In the genomic region with DNA sequence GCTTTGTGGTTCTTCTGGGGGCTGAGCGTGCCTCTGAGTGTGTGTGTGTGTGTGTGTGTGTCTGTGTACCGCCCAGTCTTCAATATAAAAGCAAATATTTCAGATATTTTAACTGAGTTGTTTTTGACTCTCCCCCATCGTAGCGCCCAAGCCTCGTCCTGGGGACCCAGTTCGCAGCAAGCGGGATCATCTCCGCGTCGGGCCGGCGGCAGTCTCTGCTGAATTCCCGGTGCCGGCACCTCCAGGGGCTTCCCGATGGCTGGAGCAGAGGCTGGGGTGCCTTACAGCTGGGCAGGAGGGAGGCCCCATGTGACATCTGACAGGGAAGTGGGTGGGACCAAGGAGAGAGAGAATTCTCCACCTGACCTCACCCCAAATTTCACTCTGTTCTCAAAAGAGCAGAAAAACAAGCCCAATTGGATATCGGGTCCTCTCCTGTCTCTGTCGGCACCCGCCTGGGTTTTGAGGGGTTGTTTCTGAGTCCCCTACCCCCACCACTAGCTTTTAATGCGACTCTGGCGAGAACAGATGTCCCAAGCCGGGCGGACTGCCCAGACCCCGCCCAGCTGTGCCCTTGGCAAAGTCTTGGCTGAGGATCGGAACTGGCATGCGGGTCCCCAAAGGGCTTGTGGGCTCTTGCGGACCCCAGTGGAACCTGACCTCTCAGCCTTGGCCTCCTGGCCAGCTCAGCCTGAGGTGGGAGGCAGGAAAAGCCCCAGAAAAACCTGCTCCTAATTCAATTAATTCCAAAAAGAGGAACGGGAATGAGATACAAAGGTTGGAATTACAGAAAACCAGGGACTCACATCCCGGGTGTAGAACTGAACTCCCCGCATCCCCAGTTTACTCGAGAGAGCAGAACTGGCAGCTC, we compare ENCODE assay signal across 16 mouse cellular contexts. TPM values are rescaled to one million over a fixed set of nuclear protein-coding genes. Genes with fewer than 3 reads are reported as not detected.
DNase-seq lines count a peak whose midpoint lies in the region; ATAC-seq lines count a peak whose summit lies in the region.
"Had no signal": no experiment of that assay in that cellular context is flagged by ENCODE, and none has a peak within 500 bp of the region (broad histone marks: within the 10 kb centered on the region; RNA-seq: fewer than 3 reads in every experiment).

No protein-coding gene starts in this region.

- DNase-seq in hindbrain, embryonic 11.5 days (ENCODE audit: low spot score), result no peak
- DNase-seq in cerebellum, adult 11-12 months, result peak; percentile 76
- DNase-seq in lung, postnatal 25 days (ENCODE audit: low spot score), result no peak
- no peak for DNase-seq in gastrocnemius, postnatal 36 days
- no peak for DNase-seq in kidney, postnatal 14 days
- DNase-seq: kidney, adult 18-20 months had no signal

- H3K9me3 ChIP-seq in hindbrain, embryonic 13.5 days, result no peaks in the 10 kb centered on the region
- H3K9me3 ChIP-seq in hindbrain, embryonic 11.5 days (ENCODE audit: control insufficient read depth, low read length), result no peaks in the 10 kb centered on the region
- no peaks in the 10 kb centered on the region for H3K9me3 ChIP-seq in embryonic facial prominence, embryonic 15.5 days (replicated peaks)
- no peaks in the 10 kb centered on the region for H3K9me3 ChIP-seq in midbrain, embryonic 13.5 days
- H3K9me3 ChIP-seq: embryonic facial prominence, embryonic 12.5 days had no signal

- peak overlapping the region; percentile 40 for H3K4me2 ChIP-seq in hindbrain, embryonic 13.5 days
- no peak overlapping the region for H3K4me2 ChIP-seq in hindbrain, embryonic 11.5 days (replicated peaks; ENCODE audit: low read depth, low read length)
- H3K4me2 ChIP-seq in embryonic facial prominence, embryonic 15.5 days (replicated peaks), result peak overlapping the region; percentile 42
- peak overlapping the region; percentile 25 for H3K4me2 ChIP-seq in midbrain, embryonic 13.5 days (replicated peaks)
- H3K4me2 ChIP-seq: embryonic facial prominence, embryonic 12.5 days had no signal

- H3K27me3 ChIP-seq in hindbrain, embryonic 13.5 days, result peaks cover 98% of the 10 kb centered on the region
- H3K27me3 ChIP-seq in hindbrain, embryonic 11.5 days (ENCODE audit: control insufficient read depth, insufficient read depth, low read length), result peaks cover 98% of the 10 kb centered on the region
- H3K27me3 ChIP-seq in embryonic facial prominence, embryonic 15.5 days, result peaks cover 99% of the 10 kb centered on the region
- peaks cover 100% of the 10 kb centered on the region for H3K27me3 ChIP-seq in midbrain, embryonic 13.5 days

- 0 out of 2 replicates have a peak overlapping the region, but pooled peaks have one; percentile 24 for H3K9ac ChIP-seq in hindbrain, embryonic 13.5 days
- H3K9ac ChIP-seq in hindbrain, embryonic 11.5 days (ENCODE audit: low read depth, low read length), result no peak overlapping the region
- H3K9ac ChIP-seq in embryonic facial prominence, embryonic 15.5 days, result no peak overlapping the region
- no peak overlapping the region for H3K9ac ChIP-seq in midbrain, embryonic 13.5 days (replicated peaks)
- H3K9ac ChIP-seq: embryonic facial prominence, embryonic 12.5 days had no signal

- H3K4me1 ChIP-seq in hindbrain, embryonic 13.5 days (replicated peaks), result peaks cover 44% of the 10 kb centered on the region
- H3K4me1 ChIP-seq in hindbrain, embryonic 11.5 days (replicated peaks; ENCODE audit: control insufficient read depth, insufficient read depth, low read length), result no peaks in the 10 kb centered on the region
- peaks cover 32% of the 10 kb centered on the region for H3K4me1 ChIP-seq in embryonic facial prominence, embryonic 15.5 days
- peaks cover 16% of the 10 kb centered on the region for H3K4me1 ChIP-seq in midbrain, embryonic 13.5 days (replicated peaks)

- 0 out of 2 replicates have a peak, but pooled peaks have one; percentile 34 for ATAC-seq in hindbrain, embryonic 13.5 days (ENCODE audit: low FRiP score)
- ATAC-seq in hindbrain, embryonic 11.5 days (ENCODE audit: low FRiP score), result no peak
- no peak for ATAC-seq in embryonic facial prominence, embryonic 15.5 days (ENCODE audit: insufficient number of reproducible peaks, low FRiP score, low TSS enrichment, low read depth)
- ATAC-seq in midbrain, embryonic 13.5 days, result no peak
- ATAC-seq: Patski had no signal

- no peaks in the 10 kb centered on the region for H3K36me3 ChIP-seq in hindbrain, embryonic 13.5 days
- H3K36me3 ChIP-seq in hindbrain, embryonic 11.5 days (ENCODE audit: control insufficient read depth, insufficient read depth, low read length), result no peaks in the 10 kb centered on the region
- H3K36me3 ChIP-seq in embryonic facial prominence, embryonic 15.5 days, result no peaks in the 10 kb centered on the region
- no peaks in the 10 kb centered on the region for H3K36me3 ChIP-seq in midbrain, embryonic 13.5 days
- H3K36me3 ChIP-seq: embryonic facial prominence, embryonic 12.5 days had no signal

- H3K4me3 ChIP-seq in hindbrain, embryonic 13.5 days, result peak overlapping the region; percentile 11; the same call in 1 of the 2 replicates
- H3K4me3 ChIP-seq in hindbrain, embryonic 11.5 days (ENCODE audit: low read depth, low read length), result no peak overlapping the region
- peak overlapping the region; percentile 19; the same call in 1 of the 2 replicates for H3K4me3 ChIP-seq in embryonic facial prominence, embryonic 15.5 days (replicated peaks)
- no peak overlapping the region for H3K4me3 ChIP-seq in midbrain, embryonic 13.5 days (replicated peaks)
- H3K4me3 ChIP-seq: embryonic facial prominence, embryonic 12.5 days had no signal

- under 1% methylated on average over 30 of the region's 30 CpGs for whole genome bisulfite sequencing in hindbrain, embryonic 13.5 days
- WGBS in hindbrain, embryonic 11.5 days, result 2% methylated on average over 30 of the region's 30 CpGs
- 2% methylated on average over 30 of the region's 30 CpGs for WGBS in embryonic facial prominence, embryonic 15.5 days
- WGBS in midbrain, embryonic 13.5 days, result 2% methylated on average over 28 of the region's 30 CpGs

- intact Hi-C loops in gastrocnemius, postnatal 36 days (cut with DNase I), result no loop called here

- peak overlapping the region; percentile 80 for H3K27ac ChIP-seq in hindbrain, embryonic 13.5 days
- H3K27ac ChIP-seq in hindbrain, embryonic 11.5 days (ENCODE audit: low read depth, low read length), result no peak overlapping the region
- no peak overlapping the region for H3K27ac ChIP-seq in embryonic facial prominence, embryonic 15.5 days (replicated peaks)
- H3K27ac ChIP-seq in midbrain, embryonic 13.5 days, result no peak overlapping the region
- H3K27ac ChIP-seq: embryonic facial prominence, embryonic 12.5 days had no signal

RNA-seq across cellular contexts. Expression of a gene that starts 8.4 kb away (rescaled TPM):
- polyA plus RNA-seq in hindbrain, embryonic 13.5 days (2015; fragmentation: Nextera tagmentation; extraction: Ambion mirVana), result 24.6 and 30.7 TPM in 2 replicates
- polyA plus RNA-seq in hindbrain, embryonic 11.5 days (2014; fragmentation: Nextera tagmentation; extraction: Ambion mirVana), result 0.27 and 0.36 TPM in 2 replicates
- polyA plus RNA-seq in embryonic facial prominence, embryonic 15.5 days (2015; fragmentation: Nextera tagmentation; extraction: Ambion mirVana), result 0.09 TPM in 1 of 2 replicates, not detected in the other
- 6.7 and 9.3 TPM in 2 replicates for polyA plus RNA-seq in midbrain, embryonic 13.5 days (2015; fragmentation: Nextera tagmentation; extraction: Ambion mirVana)
- not detected for total RNA-seq in gastrocnemius, postnatal 36 days (2021)
- total RNA-seq: gastrocnemius, adult 18-20 months; liver, adult 2 months; megakaryocyte progenitor cell, adult 5-6 weeks had no signal
- polyA plus RNA-seq: C2C12; heart, embryonic 16.5 days; liver, adult 2 months; Patski had no signal

RNA-seq across cellular contexts. Expression of a gene that starts 27.2 kb away (rescaled TPM):
- polyA plus RNA-seq in hindbrain, embryonic 13.5 days (2015; fragmentation: Nextera tagmentation; extraction: Ambion mirVana), result 1.1 and 2.4 TPM in 2 replicates
- polyA plus RNA-seq in hindbrain, embryonic 11.5 days (2014; fragmentation: Nextera tagmentation; extraction: Ambion mirVana), result 0.29 and 0.70 TPM in 2 replicates
- polyA plus RNA-seq in embryonic facial prominence, embryonic 15.5 days (2015; fragmentation: Nextera tagmentation; extraction: Ambion mirVana), result 3.8 and 7.0 TPM in 2 replicates
- polyA plus RNA-seq in midbrain, embryonic 13.5 days (2015; fragmentation: Nextera tagmentation; extraction: Ambion mirVana), result 0.73 and 1.9 TPM in 2 replicates
- not detected for total RNA-seq in gastrocnemius, postnatal 36 days (2021)
- total RNA-seq: megakaryocyte progenitor cell, adult 5-6 weeks had no signal

RNA-seq across cellular contexts. Expression of a gene that starts 37.1 kb away (rescaled TPM):
- polyA plus RNA-seq in hindbrain, embryonic 13.5 days (2015; fragmentation: Nextera tagmentation; extraction: Ambion mirVana), result 44.4 and 44.7 TPM in 2 replicates
- 40.1 and 43.2 TPM in 2 replicates for polyA plus RNA-seq in hindbrain, embryonic 11.5 days (2014; fragmentation: Nextera tagmentation; extraction: Ambion mirVana)
- polyA plus RNA-seq in embryonic facial prominence, embryonic 15.5 days (2015; fragmentation: Nextera tagmentation; extraction: Ambion mirVana), result 41.0 and 41.3 TPM in 2 replicates
- 44.5 and 46.9 TPM in 2 replicates for polyA plus RNA-seq in midbrain, embryonic 13.5 days (2015; fragmentation: Nextera tagmentation; extraction: Ambion mirVana)
- total RNA-seq in gastrocnemius, postnatal 36 days (2021), result 10 to 100 TPM; 10.3 to 14.7 TPM

Comparison
In these comparisons a context has a peak if more than half of its experiments do, and no peak if none do; other contexts are left out.
1. H3K4me3 ChIP-seq: peak in hindbrain, embryonic 13.5 days (single experiment) and embryonic facial prominence, embryonic 15.5 days (single experiment); none in hindbrain, embryonic 11.5 days (single experiment) and midbrain, embryonic 13.5 days (single experiment).